Mouse (Mus musculus): ENCODE results near the gene Cacna1s. TPM values are rescaled to one million over a fixed set of nuclear protein-coding genes. Genes with fewer than 3 reads are reported as not detected.

The Cacna1s gene
- polyA plus RNA-seq, 1 experiment from 2014 or later = not detected

DNA sequence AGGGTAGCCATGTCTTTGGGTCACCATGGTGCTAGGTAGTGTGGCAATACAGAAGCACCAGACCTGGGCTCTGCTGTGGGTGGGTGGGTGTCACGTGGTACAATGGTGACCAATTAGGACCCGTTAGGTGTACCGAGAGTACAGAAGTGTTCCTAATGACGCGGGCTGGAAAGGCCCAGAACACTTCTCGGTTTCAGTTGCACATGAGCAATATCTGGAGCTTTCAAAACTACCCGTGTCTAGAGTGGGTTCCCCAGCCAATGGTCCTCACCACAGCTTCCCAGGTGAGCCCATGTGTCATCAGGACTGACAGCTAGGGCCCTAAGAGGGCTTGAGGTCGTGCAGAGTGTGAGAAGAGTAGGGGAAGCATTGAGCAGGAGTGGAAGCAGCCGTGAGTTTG lies 64.5 kb downstream of the Cacna1s start:
- no peak overlapping the region for H3K27ac ChIP-seq (ENCODE audit: low read depth, low read length)
- H3K36me3 ChIP-seq (ENCODE audit: control insufficient read depth, insufficient read depth, low read length) = no peaks in the 10 kb centered on the region
- no peak overlapping the region for H3K4me2 ChIP-seq (replicated peaks; ENCODE audit: low read depth, low read length)
- no peak overlapping the region for H3K9ac ChIP-seq (ENCODE audit: low read depth, low read length)
- 89% methylated on average over 9 of the region's 9 CpGs for WGBS
- H3K27me3 ChIP-seq (ENCODE audit: control insufficient read depth, insufficient read depth, low read length) = 0 out of 2 replicates have a peak, but pooled peaks cover 2% of the 10 kb centered on the region
- no peak overlapping the region for H3K4me3 ChIP-seq (ENCODE audit: low read length)
- H3K4me1 ChIP-seq (ENCODE audit: control insufficient read depth, insufficient read depth, low read length) = no peaks in the 10 kb centered on the region
- ATAC-seq (ENCODE audit: low FRiP score, low TSS enrichment) = no peak
- no peaks in the 10 kb centered on the region for H3K9me3 ChIP-seq (ENCODE audit: control insufficient read depth, low read length)

DNA sequence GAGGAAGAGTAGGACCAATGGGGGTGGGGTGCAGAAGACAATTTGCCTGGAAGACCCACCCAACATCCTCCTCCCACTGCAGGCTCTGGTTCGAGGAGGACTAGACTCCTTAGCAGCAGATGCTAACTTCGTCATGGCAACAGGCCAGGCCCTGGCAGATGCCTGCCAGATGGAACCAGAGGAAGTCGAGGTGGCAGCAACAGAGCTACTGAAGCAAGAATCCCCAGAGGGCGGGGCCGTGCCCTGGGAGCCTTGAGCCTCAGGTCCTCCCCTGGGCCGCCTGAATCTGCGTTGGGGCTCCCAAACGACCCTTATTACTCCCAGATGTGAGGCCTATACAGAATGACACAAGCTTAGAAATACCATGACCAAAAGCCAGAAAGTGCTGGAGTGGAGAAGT lies 66.3 kb downstream of the Cacna1s start:
- ATAC-seq (ENCODE audit: low FRiP score, low TSS enrichment) = no peak
- H3K4me2 ChIP-seq (replicated peaks; ENCODE audit: low read depth, low read length) = no peak overlapping the region
- WGBS = 30% methylated on average over 8 of the region's 8 CpGs
- 0 out of 2 replicates have a peak, but pooled peaks cover 2% of the 10 kb centered on the region for H3K27me3 ChIP-seq (ENCODE audit: control insufficient read depth, insufficient read depth, low read length)
- no peak overlapping the region for H3K9ac ChIP-seq (ENCODE audit: low read depth, low read length)
- H3K4me3 ChIP-seq (ENCODE audit: low read length) = no peak overlapping the region
- H3K36me3 ChIP-seq (ENCODE audit: control insufficient read depth, insufficient read depth, low read length) = no peaks in the 10 kb centered on the region
- H3K4me1 ChIP-seq (ENCODE audit: control insufficient read depth, insufficient read depth, low read length) = no peaks in the 10 kb centered on the region
- H3K9me3 ChIP-seq (ENCODE audit: control insufficient read depth, low read length) = no peaks in the 10 kb centered on the region
- H3K27ac ChIP-seq (ENCODE audit: low read depth, low read length) = no peak overlapping the region

DNA sequence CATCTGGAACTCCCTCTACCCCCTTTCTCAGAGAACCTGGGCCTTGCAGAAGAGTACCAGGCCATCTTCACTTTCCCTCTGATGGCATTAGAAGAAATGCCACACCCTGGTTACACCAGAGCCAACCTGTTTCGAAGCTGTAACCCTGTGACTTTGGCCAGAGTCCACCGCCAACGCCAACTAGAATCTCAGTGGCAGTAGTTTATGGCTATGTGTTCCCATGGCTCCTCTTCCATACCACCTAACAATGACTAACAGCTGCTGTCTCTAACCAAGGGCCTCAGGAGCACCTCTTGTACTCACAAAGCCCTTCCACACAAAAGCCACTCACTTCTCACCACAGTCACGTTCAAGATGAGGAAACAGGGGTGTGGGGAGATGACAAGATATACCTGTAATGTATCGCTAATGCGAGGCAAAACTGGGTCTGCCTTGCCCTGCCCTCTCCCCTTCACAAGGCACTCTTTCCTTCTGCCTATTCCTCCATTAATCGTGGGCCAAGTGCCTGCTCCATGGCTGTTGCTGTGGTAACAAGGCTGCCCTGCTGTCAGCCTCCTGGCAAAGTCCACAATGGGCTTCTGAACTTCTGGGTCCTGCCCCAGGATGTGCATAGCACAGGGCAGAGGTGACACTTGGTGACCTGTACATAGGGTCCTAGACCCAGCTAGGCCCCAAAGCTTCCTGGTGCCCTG lies 67.2 kb downstream of the Cacna1s start:
- no peaks in the 10 kb centered on the region for H3K36me3 ChIP-seq (ENCODE audit: control insufficient read depth, insufficient read depth, low read length)
- no peak for ATAC-seq (ENCODE audit: low FRiP score, low TSS enrichment)
- no peak overlapping the region for H3K4me3 ChIP-seq (ENCODE audit: low read length)
- H3K9ac ChIP-seq (ENCODE audit: low read depth, low read length) = no peak overlapping the region
- WGBS = 85% methylated on average over 7 of the region's 7 CpGs
- H3K9me3 ChIP-seq (ENCODE audit: control insufficient read depth, low read length) = no peaks in the 10 kb centered on the region
- H3K27ac ChIP-seq (ENCODE audit: low read depth, low read length) = no peak overlapping the region
- no peaks in the 10 kb centered on the region for H3K4me1 ChIP-seq (ENCODE audit: control insufficient read depth, insufficient read depth, low read length)
- H3K4me2 ChIP-seq (replicated peaks; ENCODE audit: low read depth, low read length) = no peak overlapping the region
- H3K27me3 ChIP-seq (ENCODE audit: control insufficient read depth, insufficient read depth, low read length) = 0 out of 2 replicates have a peak, but pooled peaks cover 2% of the 10 kb centered on the region

DNA sequence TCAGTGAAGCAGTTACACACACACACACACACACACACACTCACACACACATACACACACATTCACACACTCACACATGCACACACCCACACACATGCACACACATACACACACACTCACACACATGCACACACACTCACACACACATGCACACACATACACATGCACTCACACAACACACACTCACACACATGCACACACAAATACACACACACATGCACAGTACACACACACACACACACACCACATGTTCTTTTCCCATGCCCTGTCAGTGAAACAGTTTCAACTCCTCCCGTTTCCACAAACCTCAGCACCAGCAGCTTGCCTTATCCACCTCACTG lies 67.7 kb downstream of the Cacna1s start:
- WGBS = 81% methylated on average over 1 of the region's 1 CpGs
- Histone ChIP-seq H3K27ac (ENCODE audit: low read depth, low read length) (no peak overlapping the region), H3K9ac (ENCODE audit: low read depth, low read length) (no peak overlapping the region), H3K9me3 (ENCODE audit: control insufficient read depth, low read length) (no peaks in the 10 kb centered on the region), H3K4me2 (replicated peaks; ENCODE audit: low read depth, low read length) (no peak overlapping the region), H3K27me3 (ENCODE audit: control insufficient read depth, insufficient read depth, low read length) (0 out of 2 replicates have a peak, but pooled peaks cover 2% of the 10 kb centered on the region), H3K4me3 (ENCODE audit: low read length) (no peak overlapping the region), H3K36me3 (ENCODE audit: control insufficient read depth, insufficient read depth, low read length) (no peaks in the 10 kb centered on the region), H3K4me1 (ENCODE audit: control insufficient read depth, insufficient read depth, low read length) (no peaks in the 10 kb centered on the region)
- no peak for ATAC-seq (ENCODE audit: low FRiP score, low TSS enrichment)

DNA sequence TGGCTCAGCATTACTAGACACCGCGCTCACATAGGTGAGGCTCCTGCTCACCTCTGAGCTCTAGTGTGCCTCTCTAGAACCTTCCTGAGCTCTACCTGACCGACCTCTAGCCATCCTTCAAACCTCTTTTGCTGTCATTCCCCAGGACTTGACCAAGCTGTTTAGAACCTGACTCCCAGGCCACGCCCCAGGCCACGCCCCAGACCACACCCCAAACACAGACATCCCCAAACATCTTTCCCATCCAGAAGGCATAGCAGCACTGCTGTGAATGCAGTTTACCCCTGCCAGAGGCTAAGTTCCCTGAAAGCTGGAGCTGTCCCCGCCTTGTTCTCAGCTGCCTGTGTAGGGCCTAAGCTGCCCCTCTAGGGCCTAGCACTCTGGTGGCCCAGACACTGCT lies 68.2 kb downstream of the Cacna1s start:
- no peak for ATAC-seq (ENCODE audit: low FRiP score, low TSS enrichment)
- 45% methylated on average over 6 of the region's 6 CpGs for WGBS
- Histone ChIP-seq H3K9ac (ENCODE audit: low read depth, low read length) (no peak overlapping the region), H3K4me2 (replicated peaks; ENCODE audit: low read depth, low read length) (no peak overlapping the region), H3K4me3 (ENCODE audit: low read length) (no peak overlapping the region), H3K27me3 (ENCODE audit: control insufficient read depth, insufficient read depth, low read length) (0 out of 2 replicates have a peak, but pooled peaks cover 2% of the 10 kb centered on the region), H3K36me3 (ENCODE audit: control insufficient read depth, insufficient read depth, low read length) (no peaks in the 10 kb centered on the region), H3K4me1 (ENCODE audit: control insufficient read depth, insufficient read depth, low read length) (no peaks in the 10 kb centered on the region), H3K9me3 (ENCODE audit: control insufficient read depth, low read length) (no peaks in the 10 kb centered on the region), H3K27ac (ENCODE audit: low read depth, low read length) (no peak overlapping the region)

- no peaks in the 10 kb centered on the region for H3K9me3 ChIP-seq (ENCODE audit: control insufficient read depth, low read length)
- H3K4me2 ChIP-seq (replicated peaks; ENCODE audit: low read depth, low read length) = no peak overlapping the region
- H3K27ac ChIP-seq (ENCODE audit: low read depth, low read length) = no peak overlapping the region
- no peaks in the 10 kb centered on the region for H3K36me3 ChIP-seq (ENCODE audit: control insufficient read depth, insufficient read depth, low read length)
- H3K4me3 ChIP-seq (ENCODE audit: low read length) = no peak overlapping the region
- no peak for ATAC-seq (ENCODE audit: low FRiP score, low TSS enrichment)
- 84% methylated on average over 8 of the region's 8 CpGs for WGBS
- H3K4me1 ChIP-seq (ENCODE audit: control insufficient read depth, insufficient read depth, low read length) = no peaks in the 10 kb centered on the region
- 0 out of 2 replicates have a peak, but pooled peaks cover 2% of the 10 kb centered on the region for H3K27me3 ChIP-seq (ENCODE audit: control insufficient read depth, insufficient read depth, low read length)
- no peak overlapping the region for H3K9ac ChIP-seq (ENCODE audit: low read depth, low read length)
Measured at GRCm38 (mm10) chr1:136122030-136122429, 69.5 kb downstream of the Cacna1s start.

DNA sequence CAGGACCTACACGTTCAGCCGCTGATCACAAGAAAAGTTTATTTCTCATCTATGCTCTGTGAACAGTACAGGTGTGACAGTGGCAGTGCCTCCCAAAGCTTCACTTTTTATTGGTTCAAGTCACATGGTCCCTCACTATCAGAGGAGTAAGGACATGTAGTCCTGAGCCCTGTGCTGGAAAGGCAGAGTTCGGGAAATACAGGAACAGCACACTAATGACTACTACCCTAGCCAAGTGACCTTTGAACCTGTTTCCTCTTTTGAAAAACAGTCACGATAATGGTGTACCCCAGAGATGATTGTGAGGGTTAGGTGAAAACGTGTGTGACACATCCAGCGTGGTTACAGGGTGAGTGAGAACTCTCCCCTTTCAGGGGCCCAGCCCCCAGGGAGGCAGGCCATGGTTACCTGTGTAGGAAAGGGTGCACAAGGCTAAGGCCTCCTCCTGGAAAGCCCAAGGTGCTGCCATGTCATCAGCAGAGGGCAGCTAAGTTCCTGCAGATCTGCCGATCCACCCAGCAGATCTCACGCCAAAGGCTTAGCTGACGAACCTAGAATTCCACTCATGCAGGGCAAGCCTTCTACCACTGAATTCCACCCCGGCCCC lies 73.7 kb downstream of the Cacna1s start:
- Histone ChIP-seq H3K36me3 (ENCODE audit: control insufficient read depth, insufficient read depth, low read length) (no peaks in the 10 kb centered on the region), H3K4me3 (ENCODE audit: low read length) (no peak overlapping the region), H3K4me1 (ENCODE audit: control insufficient read depth, insufficient read depth, low read length) (peaks cover 26% of the 10 kb centered on the region), H3K27ac (ENCODE audit: low read depth, low read length) (no peak overlapping the region), H3K9me3 (ENCODE audit: control insufficient read depth, low read length) (no peaks in the 10 kb centered on the region), H3K27me3 (ENCODE audit: control insufficient read depth, insufficient read depth, low read length) (no peaks in the 10 kb centered on the region), H3K9ac (ENCODE audit: low read depth, low read length) (no peak overlapping the region), H3K4me2 (replicated peaks; ENCODE audit: low read depth, low read length) (no peak overlapping the region)
- ATAC-seq (ENCODE audit: low FRiP score, low TSS enrichment) = no peak
- WGBS = 70% methylated on average over 10 of the region's 10 CpGs

DNA sequence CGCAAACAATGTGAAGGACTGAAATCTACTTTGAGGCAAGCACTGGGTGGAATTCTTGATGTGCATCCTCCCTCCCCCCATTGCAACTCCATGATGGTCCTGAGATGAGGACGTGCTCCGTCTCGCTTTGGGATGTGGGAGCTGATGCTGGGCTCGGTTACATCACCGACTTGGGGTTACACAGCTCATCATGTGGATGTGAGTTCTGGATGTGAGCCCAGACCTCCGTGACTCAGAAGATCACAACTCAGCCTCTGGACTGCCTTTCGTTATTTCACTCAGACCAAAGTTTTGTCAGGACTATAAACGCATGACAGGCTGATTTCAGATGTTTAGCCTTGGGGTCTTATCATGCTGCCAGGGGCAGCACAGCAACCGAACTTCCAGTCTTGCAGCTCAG lies 74.3 kb downstream of the Cacna1s start:
- Histone ChIP-seq H3K4me3 (ENCODE audit: low read length) (no peak overlapping the region), H3K27ac (ENCODE audit: low read depth, low read length) (no peak overlapping the region), H3K9me3 (ENCODE audit: control insufficient read depth, low read length) (no peaks in the 10 kb centered on the region), H3K4me2 (replicated peaks; ENCODE audit: low read depth, low read length) (no peak overlapping the region), H3K4me1 (ENCODE audit: control insufficient read depth, insufficient read depth, low read length) (peaks cover 26% of the 10 kb centered on the region), H3K27me3 (ENCODE audit: control insufficient read depth, insufficient read depth, low read length) (no peaks in the 10 kb centered on the region), H3K9ac (ENCODE audit: low read depth, low read length) (no peak overlapping the region), H3K36me3 (ENCODE audit: control insufficient read depth, insufficient read depth, low read length) (no peaks in the 10 kb centered on the region)
- ATAC-seq (ENCODE audit: low FRiP score, low TSS enrichment) = no peak
- WGBS = 57% methylated on average over 10 of the region's 10 CpGs

- 42% methylated on average over 3 of the region's 3 CpGs for WGBS
- no peak overlapping the region for H3K4me2 ChIP-seq (replicated peaks; ENCODE audit: low read depth, low read length)
- peaks cover 33% of the 10 kb centered on the region for H3K4me1 ChIP-seq (ENCODE audit: control insufficient read depth, insufficient read depth, low read length)
Measured at GRCm38 (mm10) chr1:136127856-136128255, 75.3 kb downstream of the Cacna1s start.

More at GRCm38 (mm10) chr1:136127856-136128255, 75.3 kb downstream of the Cacna1s start:
- Histone ChIP-seq H3K36me3 (ENCODE audit: control insufficient read depth, insufficient read depth, low read length) (no peaks in the 10 kb centered on the region), H3K9me3 (ENCODE audit: control insufficient read depth, low read length) (no peaks in the 10 kb centered on the region), H3K9ac (ENCODE audit: low read depth, low read length) (no peak overlapping the region), H3K27me3 (ENCODE audit: control insufficient read depth, insufficient read depth, low read length) (peaks cover 1% of the 10 kb centered on the region; the same call in 1 of the 2 replicates), H3K4me3 (ENCODE audit: low read length) (no peak overlapping the region), H3K27ac (ENCODE audit: low read depth, low read length) (peak overlapping the region; percentile 79; the same call in 1 of the 2 replicates)
- no peak for ATAC-seq (ENCODE audit: low FRiP score, low TSS enrichment)
